Mouse (Mus musculus) colon, adult 2 months (tissue): Measurements from ENCODE around the gene Slc41a3. TPM values are rescaled to one million over a fixed set of nuclear protein-coding genes. Genes with fewer than 3 reads are reported as not detected.

ENCODE experiments used
- polyA plus RNA-seq: library from polyadenylated mRNA; depleted of rRNA; stranded (reverse); fragments of >200 nt; gene quantifications from 2 replicates; pipeline ENCODE4 v1.2.3, GENCODE M21; 2012; rRNA removed

The Slc41a3 gene
- polyA plus RNA-seq = 5.1 and 5.8 TPM in 2 replicates

DNA sequence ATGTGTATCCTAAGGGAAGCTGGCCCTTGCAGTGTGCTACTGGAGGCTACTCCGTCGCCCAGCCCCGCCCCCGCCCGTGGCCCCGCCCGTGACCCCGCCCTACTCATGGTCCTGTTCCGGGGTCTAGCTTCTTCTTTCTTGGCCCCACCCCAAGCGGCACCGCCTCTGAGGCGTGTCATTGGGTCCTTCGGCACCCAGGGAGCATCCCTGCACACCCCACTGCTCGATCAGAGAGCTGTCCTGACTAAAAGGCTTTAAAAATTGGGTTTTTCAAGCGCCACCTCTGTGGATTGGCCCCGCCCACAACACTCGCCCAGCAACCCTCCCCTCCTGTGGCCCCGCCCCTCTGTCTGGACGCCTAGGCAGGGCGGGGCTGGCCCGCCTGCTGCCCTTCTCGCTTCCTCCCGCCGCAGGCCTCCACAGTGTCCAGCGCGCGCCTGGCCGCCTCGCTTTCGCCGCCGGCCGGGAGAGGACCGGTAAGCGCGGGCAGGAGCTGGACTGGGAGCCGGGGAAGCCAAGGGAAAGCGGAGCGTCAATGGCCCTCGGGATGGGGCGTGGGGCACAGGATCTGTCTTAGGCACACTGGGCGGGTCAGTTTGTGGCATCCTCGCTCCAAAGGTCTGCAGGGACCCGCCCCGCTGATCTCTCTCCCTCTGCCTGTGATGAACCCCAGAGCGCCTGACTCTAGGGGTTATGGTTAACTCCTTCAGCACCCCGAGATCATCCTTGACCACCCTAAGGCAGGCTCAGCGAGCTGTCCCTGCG, at the start of gene Slc41a3:
Gene Slc41a3 (plus strand): TSS at position 193 of the 765 bp plus-strand sequence.

Other genes starting within 250 kb of the Slc41a3 start
- 29.1 and 35.4 TPM in 2 replicates for gene Zxdc, start 235.2 kb upstream of the Slc41a3 start, polyA plus RNA-seq
- gene Cfap100, start 175.9 kb upstream of the Slc41a3 start, polyA plus RNA-seq = 0.12 and 0.31 TPM in 2 replicates
- gene Klf15, start 142.1 kb upstream of the Slc41a3 start, polyA plus RNA-seq = 9.0 and 9.3 TPM in 2 replicates
- 51.0 and 52.5 TPM in 2 replicates for gene Aldh1l1, start 118.3 kb upstream of the Slc41a3 start, polyA plus RNA-seq